Mouse (Mus musculus): Measurements from ENCODE around the gene Atp8a2. TPM values are rescaled to one million over a fixed set of nuclear protein-coding genes. Genes with fewer than 3 reads are reported as not detected.

The Atp8a2 gene
- total and polyA plus RNA-seq, 2 experiments from 2014 or later, result 43.0 to 81.7 TPM

DNA sequence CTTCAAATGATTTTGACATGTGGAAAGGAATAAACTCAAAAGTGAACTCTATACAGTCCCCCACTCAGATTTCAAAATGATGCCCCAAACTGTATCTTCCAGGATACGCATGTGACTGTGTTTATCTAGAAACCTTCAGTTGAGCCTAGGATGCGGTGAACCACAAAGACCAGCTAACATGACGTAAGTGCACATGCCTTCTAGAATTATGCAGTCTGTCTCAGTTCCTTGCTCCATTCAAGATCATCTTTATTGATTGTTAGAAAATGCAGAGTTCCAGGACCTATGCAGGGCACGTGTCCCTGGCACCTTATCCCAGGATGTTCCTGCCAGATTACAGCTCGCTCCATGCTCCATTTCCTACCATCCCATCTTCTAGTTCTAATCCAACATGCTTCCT is 67.4 kb downstream of the Atp8a2 start:
- WGBS, result 90% methylated on average over 5 of the region's 5 CpGs
- no peaks in the 10 kb centered on the region for H3K27me3 ChIP-seq (ENCODE audit: insufficient read depth, low read length)
- no peak overlapping the region for H3K4me3 ChIP-seq (ENCODE audit: low read depth, low read length)
- H3K9me3 ChIP-seq (ENCODE audit: low read length), result no peaks in the 10 kb centered on the region
- no peak overlapping the region for H3K9ac ChIP-seq (replicated peaks; ENCODE audit: low read length, poor library complexity, severe bottlenecking)
- no peaks in the 10 kb centered on the region for H3K36me3 ChIP-seq (ENCODE audit: insufficient read depth, low read length)
- no peak for TF ChIP-seq CTCF (IDR thresholded peaks at IDR 0.05)
- no peak overlapping the region for H3K27ac ChIP-seq (ENCODE audit: low read depth, low read length)
- no peaks in the 10 kb centered on the region for H3K4me1 ChIP-seq (ENCODE audit: insufficient read depth, low read length)
- DNase-seq (ENCODE audit: low spot score), result no peak
- ATAC-seq (ENCODE audit: low FRiP score), result no peak
- no peak overlapping the region for H3K4me2 ChIP-seq (ENCODE audit: low read depth, low read length, poor library complexity, severe bottlenecking)

DNA sequence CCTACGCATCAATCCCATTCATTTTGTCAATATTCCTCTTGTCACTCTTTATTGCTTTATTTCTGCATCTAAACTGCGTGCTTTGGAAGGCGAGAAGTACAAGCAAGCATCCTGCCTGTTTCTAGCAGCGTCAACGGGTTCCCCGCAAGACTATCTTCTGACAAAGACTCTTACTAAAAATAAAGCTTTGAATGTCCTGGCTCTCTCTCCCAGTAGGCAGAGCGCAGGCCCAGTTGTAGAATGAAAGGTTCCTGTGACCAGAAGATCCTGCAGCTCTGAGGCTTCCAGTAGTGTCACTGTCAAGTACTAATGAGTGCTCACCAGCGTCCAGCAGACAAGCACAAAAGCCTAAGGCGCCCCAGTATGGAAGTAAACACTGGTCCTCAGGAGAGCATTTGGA is 71.8 kb downstream of the Atp8a2 start:
- Histone ChIP-seq H3K27me3 (ENCODE audit: insufficient read depth, low read length) (no peaks in the 10 kb centered on the region), H3K9me3 (ENCODE audit: low read length) (no peaks in the 10 kb centered on the region), H3K4me1 (ENCODE audit: insufficient read depth, low read length) (no peaks in the 10 kb centered on the region), H3K4me3 (ENCODE audit: low read depth, low read length) (no peak overlapping the region), H3K27ac (ENCODE audit: low read depth, low read length) (no peak overlapping the region), H3K36me3 (ENCODE audit: insufficient read depth, low read length) (no peaks in the 10 kb centered on the region), H3K9ac (replicated peaks; ENCODE audit: low read length, poor library complexity, severe bottlenecking) (no peak overlapping the region), H3K4me2 (ENCODE audit: low read depth, low read length, poor library complexity, severe bottlenecking) (no peak overlapping the region)
- WGBS, result 84% methylated on average over 9 of the region's 9 CpGs
- ATAC-seq (ENCODE audit: low FRiP score), result no peak
- no peak for TF ChIP-seq CTCF (IDR thresholded peaks at IDR 0.05)
- DNase-seq (ENCODE audit: low spot score), result no peak

- no peaks in the 10 kb centered on the region for H3K4me1 ChIP-seq (ENCODE audit: insufficient read depth, low read length)
- no peak overlapping the region for H3K27ac ChIP-seq (ENCODE audit: low read depth, low read length)
- 30% methylated on average over 10 of the region's 10 CpGs for WGBS
- DNase-seq (ENCODE audit: low spot score) (no peak), ATAC-seq (ENCODE audit: low FRiP score) (no peak)
- no peak overlapping the region for H3K4me2 ChIP-seq (ENCODE audit: low read depth, low read length, poor library complexity, severe bottlenecking)
- no peaks in the 10 kb centered on the region for H3K36me3 ChIP-seq (ENCODE audit: insufficient read depth, low read length)
- H3K4me3 ChIP-seq (ENCODE audit: low read depth, low read length), result no peak overlapping the region
- no peak for TF ChIP-seq CTCF (IDR thresholded peaks at IDR 0.05)
- H3K27me3 ChIP-seq (ENCODE audit: insufficient read depth, low read length), result no peaks in the 10 kb centered on the region
- no peaks in the 10 kb centered on the region for H3K9me3 ChIP-seq (ENCODE audit: low read length)
- H3K9ac ChIP-seq (replicated peaks; ENCODE audit: low read length, poor library complexity, severe bottlenecking), result no peak overlapping the region
Observed at GRCm38 (mm10) chr14:60121572-60121971, 75.4 kb downstream of the Atp8a2 start.

DNA sequence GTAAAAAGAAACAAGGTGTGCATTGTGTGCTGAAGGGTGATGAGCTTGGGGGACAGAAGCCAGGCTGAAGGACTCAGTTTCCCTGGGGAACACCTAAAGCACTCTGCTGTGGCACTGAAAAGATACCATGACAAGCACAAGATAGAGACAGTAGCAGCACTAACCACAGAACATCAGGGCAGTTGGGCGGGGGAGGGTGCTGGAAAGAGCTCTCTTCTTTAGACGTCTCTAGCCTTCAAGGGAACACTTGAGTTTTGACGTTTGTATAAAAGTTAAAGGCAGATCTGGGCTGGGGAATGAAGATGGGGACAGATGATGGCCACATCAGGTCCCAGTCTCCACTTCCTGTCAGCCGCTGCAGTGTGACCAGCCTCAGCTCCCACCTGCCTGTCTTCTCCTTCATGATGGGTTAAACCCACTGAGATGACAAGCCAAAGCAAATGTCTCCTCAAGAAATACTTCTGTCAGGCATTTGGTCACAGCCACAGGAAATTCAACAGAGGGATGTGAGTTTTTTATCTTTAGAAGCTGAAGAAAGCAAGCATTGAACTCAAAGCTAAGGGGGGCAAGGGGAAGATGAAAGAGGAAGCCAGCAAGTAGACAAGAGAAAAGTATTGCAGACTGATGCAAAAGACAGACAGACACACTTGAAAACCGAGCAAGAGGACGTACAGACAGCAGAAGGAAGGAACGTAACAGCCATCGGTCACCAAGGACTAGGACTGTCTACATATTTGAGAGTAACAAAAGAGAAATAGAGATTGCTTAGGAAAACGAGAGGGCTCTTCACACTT is 79.0 kb downstream of the Atp8a2 start:
- Histone ChIP-seq H3K4me2 (ENCODE audit: low read depth, low read length, poor library complexity, severe bottlenecking) (no peak overlapping the region), H3K9me3 (ENCODE audit: low read length) (no peaks in the 10 kb centered on the region), H3K36me3 (ENCODE audit: insufficient read depth, low read length) (no peaks in the 10 kb centered on the region), H3K9ac (replicated peaks; ENCODE audit: low read length, poor library complexity, severe bottlenecking) (no peak overlapping the region), H3K4me1 (ENCODE audit: insufficient read depth, low read length) (no peaks in the 10 kb centered on the region), H3K27me3 (ENCODE audit: insufficient read depth, low read length) (no peaks in the 10 kb centered on the region), H3K27ac (ENCODE audit: low read depth, low read length) (no peak overlapping the region), H3K4me3 (ENCODE audit: low read depth, low read length) (no peak overlapping the region)
- 83% methylated on average over 9 of the region's 9 CpGs for WGBS
- DNase-seq (ENCODE audit: low spot score) (no peak), ATAC-seq (ENCODE audit: low FRiP score) (no peak)
- no peak for TF ChIP-seq CTCF (IDR thresholded peaks at IDR 0.05)

GRCm38 (mm10) chr14:60086808-60087725 is 109.9 kb downstream of the Atp8a2 start:
- H3K9ac ChIP-seq (replicated peaks; ENCODE audit: low read length, poor library complexity, severe bottlenecking), result peak overlapping the region; percentile 79
- H3K27ac ChIP-seq (ENCODE audit: low read depth, low read length), result peak overlapping the region; percentile 51
- no peaks in the 10 kb centered on the region for H3K27me3 ChIP-seq (ENCODE audit: insufficient read depth, low read length)
- no peaks in the 10 kb centered on the region for H3K9me3 ChIP-seq (ENCODE audit: low read length)
- H3K36me3 ChIP-seq (ENCODE audit: insufficient read depth, low read length), result no peaks in the 10 kb centered on the region
- ATAC-seq (ENCODE audit: low FRiP score) (peak; percentile 92), DNase-seq (ENCODE audit: low spot score) (peak; percentile 76)
- peak overlapping the region; percentile 52 for H3K4me3 ChIP-seq (ENCODE audit: low read depth, low read length)
- no peak for TF ChIP-seq CTCF (IDR thresholded peaks at IDR 0.05)
- peaks cover 3% of the 10 kb centered on the region; the same call in 1 of the 2 replicates for H3K4me1 ChIP-seq (ENCODE audit: insufficient read depth, low read length)
- WGBS, result 13% methylated on average over 32 of the region's 33 CpGs
- H3K4me2 ChIP-seq (ENCODE audit: low read depth, low read length, poor library complexity, severe bottlenecking), result peak overlapping the region; percentile 81
